Mouse (Mus musculus): ENCODE measurements at regions not wholly inside any gene's neighbourhood (a gene's known extent, or its start where the extent isn't known, plus 50 kb on each side); places are given as distances from the start of the nearest gene placed in this dataset.

DNA sequence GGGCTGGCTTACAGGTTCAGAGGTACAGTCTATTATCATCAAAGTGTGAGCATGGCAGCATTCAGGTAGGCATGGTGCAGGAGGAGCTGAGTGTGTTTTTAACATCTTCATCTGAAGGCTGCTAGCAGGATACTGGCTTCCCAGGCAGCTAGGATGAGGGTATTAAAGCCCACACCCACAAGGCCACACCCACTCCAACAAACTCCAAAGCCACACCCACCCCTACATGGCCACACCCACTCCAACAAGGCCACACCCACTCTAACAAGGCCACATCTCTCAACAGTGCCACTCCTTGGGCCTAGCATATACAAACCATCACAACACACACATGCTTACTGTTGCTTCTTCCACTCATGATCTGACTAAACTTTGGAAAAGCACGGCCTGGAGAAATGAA is 172.5 kb downstream of the Msrb3 start:
- no peak for ATAC-seq

DNA sequence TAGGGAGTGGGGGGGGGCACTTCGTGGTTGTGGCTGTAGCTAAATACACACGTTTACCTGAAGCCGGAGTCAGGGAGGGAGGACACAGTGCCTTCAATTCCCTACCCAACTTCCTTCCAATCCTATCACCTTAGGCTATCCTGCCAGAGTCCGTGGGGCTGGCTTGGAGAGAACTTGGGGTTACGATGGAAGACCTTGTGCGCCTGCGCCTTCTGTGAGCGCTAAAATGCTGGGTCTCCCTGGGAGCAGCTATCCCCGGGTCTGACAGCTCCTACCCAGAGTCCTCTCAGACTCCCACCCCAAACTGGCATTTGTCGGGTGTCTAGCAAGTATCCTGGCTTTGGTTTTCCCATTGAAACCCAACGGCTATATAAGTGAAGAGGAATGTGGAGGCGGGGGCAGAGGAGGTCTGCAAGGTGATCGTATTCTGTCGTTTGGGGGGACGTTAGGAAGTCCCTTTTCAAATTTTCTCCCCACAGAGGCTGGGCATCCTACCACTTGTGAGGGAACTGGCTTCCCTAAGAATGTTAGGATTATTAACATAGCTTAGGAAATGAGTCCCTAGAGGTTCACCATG is 176.9 kb downstream of the Msrb3 start:
- Histone ChIP-seq H3K27ac (ENCODE audit: low read depth, low read length) (no peak overlapping the region), H3K9ac (no peak overlapping the region), H3K4me1 (ENCODE audit: insufficient read depth) (no peaks in the 10 kb centered on the region), H3K27me3 (ENCODE audit: insufficient read depth, low read length) (peaks cover 26% of the 10 kb centered on the region), H3K36me3 (ENCODE audit: insufficient read depth) (no peaks in the 10 kb centered on the region), H3K4me2 (ENCODE audit: low read depth) (peak overlapping the region; percentile 43), H3K9me3 (ENCODE audit: low read length) (no peaks in the 10 kb centered on the region), H3K4me3 (ENCODE audit: low read depth, low read length) (peak overlapping the region; percentile 23)
- TF ChIP-seq CTCF (IDR thresholded peaks at IDR 0.05; ENCODE audit: low read depth) = no peak
- ATAC-seq = no peak
- WGBS = 11% methylated on average over 15 of the region's 15 CpGs
- DNase-seq = no peak

More for the DNA sequence above, 172.5 kb downstream of the Msrb3 start:
- Histone ChIP-seq H3K4me3 (ENCODE audit: low read depth, low read length) (no peak overlapping the region), H3K27me3 (ENCODE audit: insufficient read depth, low read length) (peaks cover 19% of the 10 kb centered on the region), H3K9ac (no peak overlapping the region), H3K36me3 (ENCODE audit: insufficient read depth) (no peaks in the 10 kb centered on the region), H3K9me3 (ENCODE audit: low read length) (no peaks in the 10 kb centered on the region), H3K27ac (ENCODE audit: low read depth, low read length) (no peak overlapping the region), H3K4me1 (ENCODE audit: insufficient read depth) (no peaks in the 10 kb centered on the region), H3K4me2 (ENCODE audit: low read depth) (no peak overlapping the region)
- WGBS = 91% methylated on average over 1 of the region's 1 CpGs
- no peak for DNase-seq
- TF ChIP-seq CTCF (IDR thresholded peaks at IDR 0.05; ENCODE audit: low read depth) = no peak

DNA sequence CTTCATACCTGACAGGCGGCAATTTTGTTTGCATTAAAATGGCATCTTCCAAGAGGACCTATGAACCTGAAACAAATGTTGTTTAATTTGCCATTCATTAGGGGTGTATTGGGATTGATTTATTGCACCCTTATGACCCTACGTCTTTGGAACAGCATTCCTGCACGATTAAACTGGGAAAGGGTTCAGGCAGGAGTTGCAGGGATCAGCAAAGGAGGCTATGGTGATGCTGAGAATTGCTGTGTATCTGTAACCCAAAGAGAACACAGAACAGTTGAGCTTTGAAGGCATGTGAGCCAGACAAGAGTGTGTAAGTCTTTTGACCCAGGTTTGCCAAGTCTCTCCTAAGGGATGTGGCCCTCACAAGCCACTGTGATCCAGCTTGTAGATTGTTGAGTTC is 177.9 kb downstream of the Msrb3 start:
- no peak overlapping the region for H3K27ac ChIP-seq (ENCODE audit: low read depth, low read length)
- WGBS = 43% methylated on average over 3 of the region's 3 CpGs
- H3K4me1 ChIP-seq (ENCODE audit: insufficient read depth) = no peaks in the 10 kb centered on the region
- DNase-seq (no peak), ATAC-seq (no peak)
- no peak overlapping the region for H3K9ac ChIP-seq
- no peaks in the 10 kb centered on the region for H3K9me3 ChIP-seq (ENCODE audit: low read length)
- H3K36me3 ChIP-seq (ENCODE audit: insufficient read depth) = no peaks in the 10 kb centered on the region
- no peak for TF ChIP-seq CTCF (IDR thresholded peaks at IDR 0.05; ENCODE audit: low read depth)
- no peak overlapping the region for H3K4me2 ChIP-seq (ENCODE audit: low read depth)
- no peak overlapping the region for H3K4me3 ChIP-seq (ENCODE audit: low read depth, low read length)
- H3K27me3 ChIP-seq (ENCODE audit: insufficient read depth, low read length) = peaks cover 26% of the 10 kb centered on the region

DNA sequence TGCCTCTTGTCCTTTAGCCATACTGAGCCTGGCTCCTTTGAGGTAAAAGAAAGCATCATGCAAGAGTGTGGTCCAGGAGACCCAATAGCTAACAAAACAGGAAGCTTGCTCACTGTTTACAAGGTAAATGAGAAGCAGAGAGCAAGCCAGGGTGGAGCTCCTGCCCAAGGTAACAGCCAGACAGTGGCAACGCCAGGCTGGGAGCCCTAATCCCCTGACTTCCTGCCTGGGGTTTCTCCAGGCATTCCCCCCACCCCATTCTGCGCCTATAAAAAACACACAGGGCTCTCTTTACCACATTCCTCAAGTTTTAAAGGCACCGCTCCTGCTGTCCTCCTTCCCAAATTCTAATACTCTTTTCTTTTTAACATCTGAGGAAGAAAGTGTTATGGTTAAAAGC is 178.8 kb downstream of the Msrb3 start:
- H3K4me1 ChIP-seq (ENCODE audit: insufficient read depth) = no peaks in the 10 kb centered on the region
- no peak for TF ChIP-seq CTCF (IDR thresholded peaks at IDR 0.05; ENCODE audit: low read depth)
- H3K27me3 ChIP-seq (ENCODE audit: insufficient read depth, low read length) = peaks cover 26% of the 10 kb centered on the region
- DNase-seq (no peak), ATAC-seq (no peak)
- H3K4me2 ChIP-seq (ENCODE audit: low read depth) = no peak overlapping the region
- no peak overlapping the region for H3K27ac ChIP-seq (ENCODE audit: low read depth, low read length)
- no peak overlapping the region for H3K4me3 ChIP-seq (ENCODE audit: low read depth, low read length)
- WGBS = 28% methylated on average over 3 of the region's 3 CpGs
- no peaks in the 10 kb centered on the region for H3K9me3 ChIP-seq (ENCODE audit: low read length)
- no peak overlapping the region for H3K9ac ChIP-seq
- H3K36me3 ChIP-seq (ENCODE audit: insufficient read depth) = no peaks in the 10 kb centered on the region

DNA sequence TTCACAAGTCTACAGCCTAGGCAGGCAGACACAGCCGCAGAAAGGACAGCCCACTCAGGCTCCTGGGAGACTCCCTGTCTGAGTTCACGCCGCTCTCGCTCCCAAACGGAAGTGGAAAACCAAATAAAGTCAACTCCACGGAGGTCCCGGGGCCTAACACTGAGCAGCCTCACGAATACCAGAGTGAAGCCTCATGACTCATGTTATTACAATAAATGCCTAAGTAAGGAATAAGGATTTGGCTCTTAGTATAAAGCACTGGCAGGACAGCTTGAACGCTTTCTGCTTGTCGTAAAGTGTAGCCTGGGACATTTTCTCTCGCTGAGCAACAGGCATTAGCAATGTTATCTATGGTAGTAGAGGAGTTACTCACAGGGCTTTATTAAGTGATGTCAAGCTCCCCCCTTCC is 181.7 kb downstream of the Msrb3 start:
- peaks cover 13% of the 10 kb centered on the region for H3K27me3 ChIP-seq (ENCODE audit: insufficient read depth, low read length)
- no peak overlapping the region for H3K4me2 ChIP-seq (ENCODE audit: low read depth)
- WGBS = 73% methylated on average over 11 of the region's 11 CpGs
- DNase-seq (no peak), ATAC-seq (no peak)
- TF ChIP-seq CTCF (IDR thresholded peaks at IDR 0.05; ENCODE audit: low read depth) = no peak
- no peaks in the 10 kb centered on the region for H3K4me1 ChIP-seq (ENCODE audit: insufficient read depth)
- H3K9ac ChIP-seq = no peak overlapping the region
- H3K27ac ChIP-seq (ENCODE audit: low read depth, low read length) = no peak overlapping the region
- H3K36me3 ChIP-seq (ENCODE audit: insufficient read depth) = no peaks in the 10 kb centered on the region
- no peaks in the 10 kb centered on the region for H3K9me3 ChIP-seq (ENCODE audit: low read length)
- H3K4me3 ChIP-seq (ENCODE audit: low read depth, low read length) = no peak overlapping the region

DNA sequence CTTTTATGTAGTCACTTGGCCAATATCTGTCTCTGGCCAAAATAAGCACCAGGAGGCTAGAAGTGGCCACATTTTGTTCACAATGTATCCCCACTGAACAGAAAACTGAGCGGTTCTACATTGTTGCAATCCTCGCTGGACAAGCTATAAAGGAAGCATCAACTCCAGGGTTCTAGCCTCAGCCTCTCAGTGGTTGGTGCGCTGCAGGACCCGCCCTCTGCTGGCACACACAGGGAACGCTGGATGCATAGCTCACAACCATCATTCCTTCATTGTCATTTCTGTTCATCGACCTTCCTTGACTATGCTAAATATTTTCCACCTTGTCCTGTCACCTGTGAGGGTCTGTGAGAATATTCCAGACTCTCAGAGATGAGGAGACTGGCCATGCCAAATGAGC is 182.5 kb downstream of the Msrb3 start:
- Histone ChIP-seq H3K27me3 (ENCODE audit: insufficient read depth, low read length) (peaks cover 7% of the 10 kb centered on the region), H3K9me3 (ENCODE audit: low read length) (no peaks in the 10 kb centered on the region), H3K27ac (ENCODE audit: low read depth, low read length) (no peak overlapping the region), H3K4me1 (ENCODE audit: insufficient read depth) (no peaks in the 10 kb centered on the region), H3K4me2 (ENCODE audit: low read depth) (no peak overlapping the region), H3K36me3 (ENCODE audit: insufficient read depth) (no peaks in the 10 kb centered on the region), H3K9ac (no peak overlapping the region), H3K4me3 (ENCODE audit: low read depth, low read length) (no peak overlapping the region)
- no peak for ATAC-seq
- DNase-seq = no peak
- 69% methylated on average over 6 of the region's 6 CpGs for WGBS
- TF ChIP-seq CTCF (IDR thresholded peaks at IDR 0.05; ENCODE audit: low read depth) = peak; percentile 34; the same call in 1 of the 2 replicates

DNA sequence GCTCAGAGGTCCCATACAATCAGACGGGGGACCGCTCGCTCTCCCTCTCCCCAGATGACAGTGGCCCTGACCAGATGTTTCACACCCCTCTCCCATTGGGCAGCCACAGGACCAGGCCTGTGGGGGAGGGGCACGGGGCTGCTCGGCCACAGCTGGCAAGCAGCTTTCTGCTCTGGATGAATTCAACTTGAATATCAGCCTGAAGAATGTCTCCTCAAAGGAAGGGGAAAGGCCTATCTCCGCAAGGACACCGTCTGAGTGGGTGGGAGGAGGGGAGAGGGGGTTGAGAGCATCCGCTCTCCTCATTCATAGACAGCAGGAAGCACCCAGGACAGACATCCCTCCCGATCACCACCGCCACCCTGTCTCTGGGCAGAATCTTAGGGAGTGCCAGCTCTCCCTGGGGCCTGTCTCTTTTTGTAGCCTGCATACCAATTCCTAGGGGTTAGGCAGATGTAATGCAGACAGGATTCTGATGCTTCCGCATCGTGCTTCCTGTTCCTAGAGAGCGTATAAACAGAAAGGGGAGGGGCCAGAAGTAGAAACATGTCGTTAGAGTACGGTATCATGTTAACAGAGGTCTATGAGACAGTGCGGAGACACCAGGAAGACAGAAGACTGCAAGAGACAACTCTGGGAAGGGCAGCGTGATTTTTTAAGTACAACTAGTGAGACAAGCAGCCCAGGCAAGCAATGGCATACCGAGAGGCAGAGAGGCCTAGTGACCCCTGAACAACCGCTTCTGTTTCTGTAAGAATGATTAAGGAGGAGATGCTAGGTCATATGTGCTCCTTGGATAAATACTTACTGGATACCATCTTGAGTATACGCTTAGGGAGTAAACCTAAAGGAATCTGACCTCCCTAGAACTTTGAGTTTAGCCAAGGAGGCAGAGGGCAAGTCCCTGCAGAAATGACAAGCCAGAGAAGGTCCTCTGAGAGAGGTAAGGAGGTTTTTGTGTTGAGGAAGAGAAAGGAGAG is 190.8 kb downstream of the Msrb3 start:
- Histone ChIP-seq H3K36me3 (ENCODE audit: insufficient read depth) (no peaks in the 10 kb centered on the region), H3K27me3 (ENCODE audit: insufficient read depth, low read length) (no peaks in the 10 kb centered on the region), H3K4me1 (ENCODE audit: insufficient read depth) (no peaks in the 10 kb centered on the region), H3K4me2 (ENCODE audit: low read depth) (no peak overlapping the region), H3K9me3 (ENCODE audit: low read length) (no peaks in the 10 kb centered on the region), H3K27ac (ENCODE audit: low read depth, low read length) (no peak overlapping the region), H3K9ac (no peak overlapping the region), H3K4me3 (ENCODE audit: low read depth, low read length) (no peak overlapping the region)
- WGBS = 40% methylated on average over 20 of the region's 20 CpGs
- DNase-seq (no peak), ATAC-seq (no peak)
- TF ChIP-seq CTCF (IDR thresholded peaks at IDR 0.05; ENCODE audit: low read depth) = no peak

Data from forebrain, postnatal 0 days (tissue).